Mouse (Mus musculus): ENCODE measurements around the gene Tcaim.

DNA sequence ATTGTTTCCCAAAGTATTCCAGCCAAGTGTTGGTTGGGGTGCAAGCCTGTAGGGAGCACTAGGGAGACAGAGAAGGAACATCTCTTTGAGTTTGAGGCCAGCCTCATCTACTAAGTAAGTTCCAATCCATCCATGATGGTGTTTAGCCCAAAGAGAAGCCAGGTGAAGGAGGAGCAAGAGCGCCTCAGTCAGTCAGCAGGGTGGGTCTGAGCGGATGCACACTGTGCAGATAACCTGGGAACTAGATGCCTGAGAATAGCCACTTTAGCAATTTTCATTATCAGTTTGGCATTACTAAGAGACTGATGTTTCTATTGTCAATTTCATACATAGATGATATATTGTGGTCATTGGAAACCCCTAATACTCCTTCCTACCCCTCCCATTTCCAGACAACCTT lies 9.4 kb downstream of the Tcaim start:
- TF ChIP-seq CTCF (IDR thresholded peaks at IDR 0.05; ENCODE audit: control insufficient read depth, insufficient read depth, insufficient read length) (no peak), MAX (IDR thresholded peaks at IDR 0.05) (no peak), USF1 (IDR thresholded peaks at IDR 0.05; ENCODE audit: low read depth) (no peak), CEBPB (IDR thresholded peaks at IDR 0.05; ENCODE audit: low read depth) (no peak), FOSL1 (IDR thresholded peaks at IDR 0.05; ENCODE audit: insufficient read depth, low read length, poor library complexity, severe bottlenecking) (no peak), MYOD1 (IDR thresholded peaks at IDR 0.05; ENCODE audit: control insufficient read depth, insufficient read length, low read depth) (no peak), MYOG (IDR thresholded peaks at IDR 0.05; ENCODE audit: control insufficient read depth, extremely low read depth, insufficient read length) (no peak)

All from C2C12 (cell line).